Mouse (Mus musculus) G1E-ER4 (cell line): ENCODE results near the gene Bckdhb. TPM values are rescaled to one million over a fixed set of nuclear protein-coding genes. Genes with fewer than 3 reads are reported as not detected.

Source experiments
- GATA1 ChIP-seq: IDR thresholded peaks from one replicate; pipeline ENCODE4 v1.8.0; 2012; ENCODE audit warnings: low read length, inconsistent platforms
- polyA plus RNA-seq: library from polyadenylated mRNA; stranded (reverse); fragments of >175 nt; gene quantifications from 2 replicates; pipeline ENCODE4 v1.2.3, GENCODE M21; 2012

The Bckdhb gene
- polyA plus RNA-seq, 1 experiment = 18.4 TPM

GRCm38 (mm10) chr9:84030691-84031290 lies 105.8 kb downstream of the Bckdhb start:
- no peak for TF ChIP-seq GATA1

GRCm38 (mm10) chr9:84031406-84031805 lies 106.5 kb downstream of the Bckdhb start:
- TF ChIP-seq GATA1 = no peak

GRCm38 (mm10) chr9:84032669-84033341 lies 107.9 kb downstream of the Bckdhb start:
- TF ChIP-seq GATA1 = no peak

- no peak for TF ChIP-seq GATA1
These were observed 111.1 kb downstream of the Bckdhb start for GRCm38 (mm10) chr9:84036046-84036445.

- no peak for TF ChIP-seq GATA1
These were observed 112.3 kb downstream of the Bckdhb start for GRCm38 (mm10) chr9:84037224-84037623.

GRCm38 (mm10) chr9:84038946-84039345 lies 114.0 kb downstream of the Bckdhb start:
- no peak for TF ChIP-seq GATA1

- no peak for TF ChIP-seq GATA1
These were observed 115.4 kb downstream of the Bckdhb start for GRCm38 (mm10) chr9:84040376-84040775.

GRCm38 (mm10) chr9:84041631-84042277 lies 116.8 kb downstream of the Bckdhb start:
- no peak for TF ChIP-seq GATA1

- TF ChIP-seq GATA1 = no peak
These were observed 117.6 kb downstream of the Bckdhb start for GRCm38 (mm10) chr9:84042539-84042938.

GRCm38 (mm10) chr9:84044136-84044535 lies 119.2 kb downstream of the Bckdhb start:
- TF ChIP-seq GATA1 = no peak

GRCm38 (mm10) chr9:84045632-84046031 lies 120.7 kb downstream of the Bckdhb start:
- TF ChIP-seq GATA1 = no peak

GRCm38 (mm10) chr9:84046334-84046733 lies 121.4 kb downstream of the Bckdhb start:
- TF ChIP-seq GATA1 = no peak

GRCm38 (mm10) chr9:84046961-84047360 lies 122.0 kb downstream of the Bckdhb start:
- no peak for TF ChIP-seq GATA1

GRCm38 (mm10) chr9:84047436-84047835 lies 122.5 kb downstream of the Bckdhb start:
- no peak for TF ChIP-seq GATA1

- no peak for TF ChIP-seq GATA1
These were observed 124.2 kb downstream of the Bckdhb start for GRCm38 (mm10) chr9:84049142-84049541.

- TF ChIP-seq GATA1 = no peak
These were observed 126.1 kb downstream of the Bckdhb start for GRCm38 (mm10) chr9:84050867-84051635.
